Mouse (Mus musculus) hindbrain, embryonic 11.5 days (tissue): Measurements from ENCODE around the gene Cacna1a. TPM values are rescaled to one million over a fixed set of nuclear protein-coding genes. Genes with fewer than 3 reads are reported as not detected.

ENCODE experiments used
- ATAC-seq: fragments of 200-750 bp; cut with Nextera tagmentation; 2 replicates; pipeline ENCODE4 v1.8.0; 2017; ENCODE audit warnings: mild to moderate bottlenecking, moderate TSS enrichment, moderate library complexity; ENCODE audit not compliant: low FRiP score
- DNase-seq: peaks from one replicate; pipeline ENCODE4 v3.0.0-alpha.2; 2015; ENCODE audit warnings: low spot score
- H3K27ac ChIP-seq: fragments of 300-500 bp; sonication (generic); 2 replicates; pipeline ENCODE4 v1.5.1; 2014; ENCODE audit warnings: mild to moderate bottlenecking, low read depth, low read length
- H3K27me3 ChIP-seq: fragments of 300-500 bp; sonication (generic); 2 replicates; pipeline ENCODE4 v1.6.1; 2014; ENCODE audit warnings: mild to moderate bottlenecking, low read length, moderate library complexity, mixed read lengths; ENCODE audit not compliant: control insufficient read depth, insufficient read depth
- H3K36me3 ChIP-seq: fragments of 300-500 bp; sonication (generic); 2 replicates; pipeline ENCODE4 v1.6.1; 2014; ENCODE audit warnings: mild to moderate bottlenecking, low read length, moderate library complexity, mixed read lengths; ENCODE audit not compliant: control insufficient read depth, insufficient read depth
- H3K4me1 ChIP-seq: fragments of 300-500 bp; sonication (generic); replicated peaks from 2 replicates; pipeline ENCODE4 v1.6.1; 2014; ENCODE audit warnings: low read length, mixed read lengths; ENCODE audit not compliant: control insufficient read depth, insufficient read depth
- H3K4me2 ChIP-seq: fragments of 300-500 bp; sonication (generic); replicated peaks from 2 replicates; pipeline ENCODE4 v1.6.1; 2014; ENCODE audit warnings: mild to moderate bottlenecking, low read depth, low read length
- H3K4me3 ChIP-seq: fragments of 300-500 bp; sonication (generic); 2 replicates; pipeline ENCODE4 v1.5.1; 2014; ENCODE audit warnings: low read depth, low read length
- H3K9ac ChIP-seq: fragments of 300-500 bp; sonication (generic); 2 replicates; pipeline ENCODE4 v1.6.1; 2014; ENCODE audit warnings: low read depth, low read length
- H3K9me3 ChIP-seq: fragments of 300-500 bp; sonication (generic); 2 replicates; pipeline ENCODE4 v1.6.1; 2016; ENCODE audit warnings: low read length; ENCODE audit not compliant: control insufficient read depth
- WGBS: fragments of 180-500 bp; shearing (Covaris S2); extraction: QIAGEN DNeasy Blood & Tissue Kit; methylation state at CpG from one replicate; pipeline ENCODE4 v1.1.7; 2014; 5-methylcytosine and 5-hydroxymethylcytosine counted together
- polyA plus RNA-seq: library from polyadenylated mRNA; unstranded; fragments of >200 nt; fragmentation: Nextera tagmentation; extraction: Ambion mirVana; gene quantifications from 2 replicates; pipeline ENCODE4 v1.2.1, GENCODE M21; 2014

The Cacna1a gene
- polyA plus RNA-seq: 5.2 and 10.4 TPM in 2 replicates

DNA sequence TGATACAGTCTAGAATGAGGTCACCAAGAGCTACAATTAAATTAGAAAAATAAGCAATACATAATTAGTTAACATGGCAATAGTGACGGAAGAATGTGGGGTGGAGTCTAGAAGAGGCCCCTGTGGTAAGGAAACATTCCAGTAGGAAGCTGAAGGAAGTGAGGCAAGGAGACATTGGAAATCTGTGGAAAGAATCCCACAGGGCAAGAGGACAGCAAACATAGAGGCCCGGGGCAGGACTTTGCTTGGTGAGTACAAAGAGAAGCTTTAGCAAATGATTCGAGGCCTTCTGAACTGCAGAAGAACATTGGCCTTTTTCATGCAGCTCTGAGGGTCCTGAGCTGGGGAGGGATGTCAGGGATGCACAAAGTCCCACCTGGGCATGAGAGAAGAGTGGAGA is at the start of gene Cacna1a:
Cacna1a (plus strand) TSS at position 166 of the 400 bp plus-strand sequence.
- Histone ChIP-seq H3K36me3 (no peaks in the 10 kb centered on the region), H3K4me2 (no peak within 1 kb of the TSS), H3K27me3 (no peaks in the 10 kb centered on the region), H3K4me3 (no peak within 1 kb of the TSS), H3K9me3 (no peaks in the 10 kb centered on the region), H3K4me1 (no peaks in the 10 kb centered on the region), H3K9ac (no peak within 1 kb of the TSS), H3K27ac (no peak within 1 kb of the TSS)
- 83% methylated on average over 3 of the region's 3 CpGs for WGBS
- ATAC-seq (no peak), DNase-seq (no peak)

DNA sequence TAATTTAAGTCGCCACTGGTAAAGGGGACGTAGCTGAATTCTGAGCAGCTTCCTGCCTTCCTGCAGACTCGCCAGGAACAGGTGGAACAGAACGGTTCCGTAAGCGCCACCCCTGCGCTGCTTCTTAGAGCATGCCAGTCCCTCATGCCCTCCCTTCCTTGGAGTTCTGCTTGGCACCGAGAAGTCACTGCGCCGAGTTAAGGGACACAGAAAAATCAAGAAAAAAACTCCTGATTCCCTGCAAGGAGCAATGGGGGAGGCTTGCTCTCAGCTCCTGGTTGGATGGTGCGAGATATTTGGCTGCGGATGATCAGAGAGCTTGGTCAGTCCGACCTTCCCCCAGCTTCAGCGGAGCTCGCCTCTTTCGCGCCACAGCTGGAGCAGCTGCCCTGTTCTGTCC is 49.7 kb upstream of the Cacna1a start:
- H3K4me3 ChIP-seq: no peak overlapping the region
- WGBS: 14% methylated on average over 17 of the region's 17 CpGs
- H3K4me2 ChIP-seq: peak overlapping the region; percentile 14
- H3K27me3 ChIP-seq: peaks cover 13% of the 10 kb centered on the region; the same call in 1 of the 2 replicates
- H3K36me3 ChIP-seq: no peaks in the 10 kb centered on the region
- DNase-seq (no peak), ATAC-seq (no peak)
- no peaks in the 10 kb centered on the region for H3K9me3 ChIP-seq
- no peak overlapping the region for H3K27ac ChIP-seq
- no peaks in the 10 kb centered on the region; the same call in 1 of the 2 replicates for H3K4me1 ChIP-seq
- no peak overlapping the region for H3K9ac ChIP-seq

DNA sequence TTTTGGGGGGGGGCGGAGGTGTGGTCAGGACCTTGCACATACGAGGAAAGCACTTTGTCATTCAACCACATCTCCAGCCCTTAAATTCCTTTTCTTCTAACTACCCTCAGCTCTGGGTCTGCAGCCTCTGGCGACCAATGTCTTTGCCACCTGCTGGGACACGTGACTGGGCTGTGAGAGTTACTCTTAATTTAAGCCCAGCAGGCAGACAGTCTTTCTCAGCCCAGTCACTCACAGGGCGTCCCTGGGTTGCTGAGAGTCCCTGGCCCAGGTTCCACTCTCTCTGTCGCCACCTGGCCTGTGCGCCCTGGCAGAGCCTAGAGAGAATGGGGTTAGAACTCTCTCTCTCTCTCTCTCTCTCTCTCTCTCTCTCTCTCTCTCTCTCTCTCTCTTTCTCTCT is 48.9 kb upstream of the Cacna1a start:
- WGBS: 6% methylated on average over 7 of the region's 7 CpGs

DNA sequence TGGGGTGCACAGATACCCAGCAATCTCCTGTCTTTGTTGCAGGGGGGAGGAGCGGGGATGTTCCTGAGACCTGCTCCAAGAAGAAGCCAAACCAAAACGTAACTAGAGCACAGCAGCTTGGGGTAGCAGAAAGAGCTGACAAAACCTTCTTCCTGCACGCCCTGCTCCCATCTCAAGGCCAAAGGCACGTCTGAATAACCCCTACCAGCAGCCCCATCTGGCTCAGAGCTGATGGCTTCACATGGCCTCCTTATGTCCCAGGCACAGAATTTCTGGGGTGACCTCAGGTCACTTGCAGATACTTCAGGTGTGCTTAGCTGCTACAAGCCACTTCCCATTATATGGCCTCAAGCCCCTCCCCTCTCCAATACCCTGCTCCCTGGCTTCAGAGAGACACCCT is 48.4 kb upstream of the Cacna1a start:
- ATAC-seq: no peak
- H3K4me3 ChIP-seq: no peak overlapping the region

More for the DNA sequence above, 48.9 kb upstream of the Cacna1a start:
- Histone ChIP-seq H3K9me3 (no peaks in the 10 kb centered on the region), H3K36me3 (no peaks in the 10 kb centered on the region), H3K4me2 (no peak overlapping the region), H3K9ac (no peak overlapping the region), H3K4me1 (no peaks in the 10 kb centered on the region; the same call in 1 of the 2 replicates), H3K4me3 (no peak overlapping the region), H3K27me3 (peaks cover 13% of the 10 kb centered on the region; the same call in 1 of the 2 replicates), H3K27ac (no peak overlapping the region)
- DNase-seq: no peak
- no peak for ATAC-seq

DNA sequence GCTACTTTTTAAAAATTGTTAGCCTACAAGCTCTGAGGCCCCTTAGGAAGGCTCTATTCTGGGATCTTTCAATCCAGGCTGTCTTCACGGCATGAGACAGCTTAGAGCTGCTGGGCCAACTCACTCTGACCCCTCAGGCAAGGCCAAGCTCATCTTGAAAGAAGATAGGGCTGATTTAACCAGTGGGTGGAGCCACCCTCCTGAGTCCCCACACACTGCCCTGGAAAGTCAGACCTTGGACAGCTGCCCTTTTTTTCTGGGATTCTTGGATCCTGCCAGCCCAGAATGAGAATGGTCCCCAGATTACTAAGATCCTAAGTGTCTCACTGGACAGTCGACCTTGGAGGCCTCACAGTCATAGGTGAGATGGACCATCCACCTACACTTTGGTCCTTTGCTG is 47.6 kb upstream of the Cacna1a start:
- Histone ChIP-seq H3K4me3 (no peak overlapping the region), H3K4me2 (no peak overlapping the region), H3K36me3 (no peaks in the 10 kb centered on the region), H3K27me3 (peaks cover 13% of the 10 kb centered on the region; the same call in 1 of the 2 replicates), H3K9ac (no peak overlapping the region), H3K27ac (no peak overlapping the region), H3K4me1 (no peaks in the 10 kb centered on the region; the same call in 1 of the 2 replicates), H3K9me3 (no peaks in the 10 kb centered on the region)
- ATAC-seq (no peak), DNase-seq (no peak)
- 11% methylated on average over 2 of the region's 2 CpGs for WGBS

More for the DNA sequence above, 48.4 kb upstream of the Cacna1a start:
- Histone ChIP-seq H3K27ac (no peak overlapping the region), H3K4me2 (no peak overlapping the region), H3K4me1 (no peaks in the 10 kb centered on the region; the same call in 1 of the 2 replicates), H3K36me3 (no peaks in the 10 kb centered on the region), H3K9me3 (no peaks in the 10 kb centered on the region), H3K9ac (no peak overlapping the region), H3K27me3 (peaks cover 13% of the 10 kb centered on the region; the same call in 1 of the 2 replicates)
- DNase-seq: no peak
- 71% methylated on average over 4 of the region's 4 CpGs for WGBS

DNA sequence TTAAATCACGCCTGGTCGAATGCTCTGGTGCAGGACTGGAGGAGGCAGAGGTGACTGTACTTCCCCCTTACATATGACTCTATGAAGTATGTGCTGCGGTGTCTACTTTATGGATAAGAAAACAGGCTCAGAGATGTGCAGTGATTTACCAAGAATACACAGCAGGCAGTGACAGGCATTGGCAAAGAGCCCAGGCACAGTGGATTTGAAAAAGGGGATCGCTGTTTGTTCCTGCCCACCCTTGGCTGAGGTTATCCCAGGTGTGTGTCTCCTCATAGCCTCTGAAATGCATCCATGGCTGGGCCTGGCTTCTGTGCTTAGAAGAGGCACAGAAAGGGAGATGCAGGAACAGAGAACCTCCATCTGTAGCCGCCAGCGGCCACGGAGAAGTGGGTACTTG is 42.7 kb upstream of the Cacna1a start:
- H3K9ac ChIP-seq: no peak overlapping the region
- no peaks in the 10 kb centered on the region for H3K27me3 ChIP-seq
- no peak overlapping the region for H3K4me2 ChIP-seq
- WGBS: 74% methylated on average over 7 of the region's 7 CpGs
- DNase-seq: no peak
- no peaks in the 10 kb centered on the region for H3K36me3 ChIP-seq
- H3K27ac ChIP-seq: no peak overlapping the region
- no peaks in the 10 kb centered on the region for H3K4me1 ChIP-seq
- H3K4me3 ChIP-seq: no peak overlapping the region
- H3K9me3 ChIP-seq: no peaks in the 10 kb centered on the region
- ATAC-seq: no peak

DNA sequence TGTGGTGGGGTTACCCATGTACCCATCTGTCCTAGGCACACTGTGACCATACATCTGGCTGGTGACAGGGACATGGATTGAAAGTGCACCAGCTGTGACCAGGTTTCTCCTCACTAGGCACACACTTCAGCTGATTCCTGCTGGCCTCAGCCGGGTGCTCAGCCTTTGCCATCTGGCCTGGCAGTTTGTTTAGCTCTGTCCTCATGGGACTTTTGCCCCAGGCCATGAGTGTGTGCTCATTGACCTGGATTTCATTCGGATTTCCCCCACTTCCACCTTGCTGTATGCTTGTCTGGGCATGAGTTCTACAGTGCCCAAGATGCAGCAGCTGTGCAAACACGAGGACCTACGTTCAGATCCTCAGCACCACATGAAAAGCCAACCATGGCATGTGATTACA is 41.8 kb upstream of the Cacna1a start:
- Histone ChIP-seq H3K4me1 (no peaks in the 10 kb centered on the region), H3K9me3 (no peaks in the 10 kb centered on the region), H3K4me3 (no peak overlapping the region), H3K9ac (no peak overlapping the region), H3K36me3 (no peaks in the 10 kb centered on the region), H3K4me2 (no peak overlapping the region), H3K27ac (no peak overlapping the region), H3K27me3 (no peaks in the 10 kb centered on the region)
- ATAC-seq (no peak), DNase-seq (no peak)
- WGBS: 63% methylated on average over 4 of the region's 4 CpGs

DNA sequence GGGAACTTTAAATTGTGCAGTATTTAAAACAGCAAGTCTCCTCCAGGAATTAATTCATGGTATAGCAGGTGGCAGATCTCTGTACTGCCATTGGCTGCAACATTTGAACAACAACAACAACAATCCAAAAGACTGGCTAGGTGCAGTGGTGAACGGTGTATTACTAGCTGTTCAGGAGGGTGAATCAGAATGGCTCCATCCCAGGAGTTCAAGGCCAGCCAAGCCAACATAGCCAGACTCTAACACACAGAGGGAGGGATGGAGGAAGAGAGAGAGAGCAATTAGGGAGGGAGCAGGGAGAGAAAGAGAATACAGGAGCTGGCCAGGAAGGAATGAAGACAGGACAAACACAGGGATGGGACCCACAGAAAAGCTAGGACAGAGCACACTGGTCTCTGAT is 38.7 kb upstream of the Cacna1a start:
- 64% methylated on average over 1 of the region's 1 CpGs for WGBS
- H3K9me3 ChIP-seq: no peaks in the 10 kb centered on the region
- no peaks in the 10 kb centered on the region for H3K4me1 ChIP-seq
- H3K4me3 ChIP-seq: no peak overlapping the region
- H3K4me2 ChIP-seq: no peak overlapping the region
- H3K27ac ChIP-seq: no peak overlapping the region
- H3K27me3 ChIP-seq: no peaks in the 10 kb centered on the region
- no peak overlapping the region for H3K9ac ChIP-seq
- ATAC-seq (no peak), DNase-seq (no peak)
- H3K36me3 ChIP-seq: no peaks in the 10 kb centered on the region

DNA sequence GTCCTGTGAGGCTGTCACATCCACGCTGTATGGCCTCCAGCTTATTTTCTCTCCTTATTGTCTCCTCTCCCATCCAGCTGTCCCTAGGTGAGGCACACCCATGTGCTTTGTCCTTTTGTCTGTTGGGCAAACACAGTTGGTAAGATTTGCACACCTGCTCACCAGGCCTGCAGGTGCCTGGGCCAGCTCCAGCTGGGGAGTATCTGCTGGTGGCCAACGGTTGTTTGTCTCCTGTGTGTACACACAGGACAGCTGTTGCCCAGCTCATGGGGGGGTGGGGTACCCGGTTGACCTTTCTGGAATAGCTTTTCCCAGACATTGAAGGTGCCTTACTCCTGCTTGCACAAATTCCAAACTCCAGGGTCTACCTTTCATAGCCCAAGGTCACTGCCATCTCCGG is 37.3 kb upstream of the Cacna1a start:
- Histone ChIP-seq H3K36me3 (no peaks in the 10 kb centered on the region), H3K4me3 (no peak overlapping the region), H3K4me1 (no peaks in the 10 kb centered on the region), H3K9me3 (no peaks in the 10 kb centered on the region), H3K27ac (no peak overlapping the region), H3K27me3 (no peaks in the 10 kb centered on the region), H3K9ac (no peak overlapping the region), H3K4me2 (no peak overlapping the region)
- DNase-seq (no peak), ATAC-seq (no peak)
- 79% methylated on average over 4 of the region's 4 CpGs for WGBS
